Mouse (Mus musculus): Measurements from ENCODE around the gene Ptf1a. TPM values are rescaled to one million over a fixed set of nuclear protein-coding genes. Genes with fewer than 3 reads are reported as not detected.

Ptf1a gene
- polyA plus RNA-seq, 1 experiment from 2014 or later = 0.36 TPM

GRCm38 (mm10) chr2:19430746-19431145, 14.7 kb upstream of the Ptf1a start:
- Histone ChIP-seq H3K27ac (no peak overlapping the region), H3K4me2 (peak overlapping the region; percentile 59), H3K4me1 (peaks cover 23% of the 10 kb centered on the region), H3K9me3 (replicated peaks) (no peaks in the 10 kb centered on the region), H3K27me3 (peaks cover 94% of the 10 kb centered on the region), H3K9ac (no peak overlapping the region), H3K4me3 (peak overlapping the region; percentile 34), H3K36me3 (ENCODE audit: poor library complexity, severe bottlenecking) (no peaks in the 10 kb centered on the region)
- peak; percentile 57; the same call in 1 of the 2 replicates for ATAC-seq
- WGBS = under 1% methylated on average over 33 of the region's 33 CpGs

DNA sequence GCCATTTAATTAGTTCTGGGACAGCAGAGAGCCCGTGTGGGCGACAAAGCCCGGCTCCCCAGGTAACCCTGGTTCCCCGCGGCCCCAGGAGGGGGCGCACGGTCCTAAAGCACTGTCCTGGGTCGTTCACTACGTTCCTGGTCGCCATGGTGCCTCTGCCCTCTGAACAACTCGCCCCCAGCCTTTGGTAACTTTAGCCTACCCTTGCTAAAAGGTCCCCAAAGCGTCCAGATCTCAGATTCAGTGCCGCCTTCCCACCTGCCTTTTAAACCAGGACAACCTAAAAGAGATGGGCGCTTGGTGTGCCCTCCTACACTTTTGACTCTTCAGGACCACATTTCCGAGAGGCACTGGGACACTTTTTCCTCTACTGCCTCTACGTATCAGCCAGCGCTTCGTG, 14.3 kb upstream of the Ptf1a start:
- peaks cover 96% of the 10 kb centered on the region for H3K27me3 ChIP-seq
- peak; percentile 48; the same call in 1 of the 2 replicates for ATAC-seq
- H3K9me3 ChIP-seq (replicated peaks) = no peaks in the 10 kb centered on the region
- H3K4me3 ChIP-seq = peak overlapping the region; percentile 34
- H3K27ac ChIP-seq = no peak overlapping the region
- 1% methylated on average over 18 of the region's 18 CpGs for WGBS
- H3K36me3 ChIP-seq (ENCODE audit: poor library complexity, severe bottlenecking) = no peaks in the 10 kb centered on the region
- H3K4me1 ChIP-seq = peaks cover 23% of the 10 kb centered on the region
- no peak overlapping the region for H3K9ac ChIP-seq
- peak overlapping the region; percentile 59 for H3K4me2 ChIP-seq

DNA sequence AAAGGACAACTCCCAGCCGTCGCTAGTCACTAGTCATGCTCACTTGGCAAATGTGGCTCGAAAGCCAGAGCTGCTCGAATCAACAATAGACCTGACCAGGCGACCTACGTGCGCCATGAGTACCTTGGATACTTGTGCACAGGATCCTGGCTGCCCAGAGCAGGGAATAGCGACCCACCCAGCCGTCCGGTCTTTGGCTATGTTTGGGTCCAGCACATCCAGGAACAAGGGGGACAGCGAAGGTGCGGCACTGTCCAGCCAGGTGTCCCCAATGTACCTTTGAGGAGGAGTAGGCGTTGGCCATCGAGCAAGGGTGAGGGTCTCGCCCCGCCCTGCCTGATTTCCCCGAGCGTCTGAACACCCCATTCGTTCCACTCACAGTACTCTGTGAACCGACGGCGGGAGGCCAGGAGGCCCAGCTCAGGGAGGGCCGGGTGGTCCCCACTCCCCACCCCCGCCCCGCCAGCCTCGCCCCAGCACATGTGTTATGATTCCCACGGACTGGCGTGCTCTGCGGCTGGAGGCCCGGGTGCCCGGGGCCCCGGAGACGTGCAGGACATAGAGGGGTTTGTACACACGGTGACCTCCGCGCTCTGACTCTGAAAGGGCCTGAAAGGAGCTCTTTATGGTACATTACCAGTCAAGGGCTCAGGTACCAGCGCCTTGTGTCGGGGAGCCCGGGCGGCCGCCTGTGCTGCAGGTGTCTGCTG, 13.7 kb upstream of the Ptf1a start:
- Histone ChIP-seq H3K4me3 (peak overlapping the region; percentile 12; the same call in 1 of the 2 replicates), H3K4me2 (peak overlapping the region; percentile 33)

DNA sequence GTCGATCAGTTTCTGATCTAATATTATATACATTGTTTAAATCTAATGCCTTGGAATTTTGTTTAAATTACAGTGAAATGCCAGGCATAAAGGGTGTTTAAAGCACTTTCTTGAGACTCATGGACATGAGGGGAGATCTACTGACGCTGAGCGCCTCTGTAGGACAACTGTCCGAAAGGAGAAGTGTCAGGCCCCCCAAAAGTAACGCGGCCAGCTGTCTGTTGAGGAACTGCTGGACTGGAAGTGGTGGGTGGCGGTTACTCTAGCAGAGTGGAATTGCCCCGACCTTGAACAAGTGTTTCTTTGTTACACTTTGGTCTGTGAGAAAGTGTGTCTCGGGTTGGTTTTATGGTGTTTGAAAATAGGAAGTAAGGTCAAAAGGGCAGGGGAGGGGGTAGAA, 1.1 kb upstream of the Ptf1a start:
- H3K4me3 ChIP-seq = no peak overlapping the region
- peaks cover 94% of the 10 kb centered on the region for H3K27me3 ChIP-seq

More for the DNA sequence above, 13.7 kb upstream of the Ptf1a start:
- WGBS = 1% methylated on average over 41 of the region's 41 CpGs
- Histone ChIP-seq H3K36me3 (ENCODE audit: poor library complexity, severe bottlenecking) (no peaks in the 10 kb centered on the region), H3K27ac (no peak overlapping the region), H3K4me1 (peaks cover 23% of the 10 kb centered on the region), H3K9ac (no peak overlapping the region), H3K27me3 (peaks cover 91% of the 10 kb centered on the region), H3K9me3 (replicated peaks) (no peaks in the 10 kb centered on the region)
- ATAC-seq = peak; percentile 48

DNA sequence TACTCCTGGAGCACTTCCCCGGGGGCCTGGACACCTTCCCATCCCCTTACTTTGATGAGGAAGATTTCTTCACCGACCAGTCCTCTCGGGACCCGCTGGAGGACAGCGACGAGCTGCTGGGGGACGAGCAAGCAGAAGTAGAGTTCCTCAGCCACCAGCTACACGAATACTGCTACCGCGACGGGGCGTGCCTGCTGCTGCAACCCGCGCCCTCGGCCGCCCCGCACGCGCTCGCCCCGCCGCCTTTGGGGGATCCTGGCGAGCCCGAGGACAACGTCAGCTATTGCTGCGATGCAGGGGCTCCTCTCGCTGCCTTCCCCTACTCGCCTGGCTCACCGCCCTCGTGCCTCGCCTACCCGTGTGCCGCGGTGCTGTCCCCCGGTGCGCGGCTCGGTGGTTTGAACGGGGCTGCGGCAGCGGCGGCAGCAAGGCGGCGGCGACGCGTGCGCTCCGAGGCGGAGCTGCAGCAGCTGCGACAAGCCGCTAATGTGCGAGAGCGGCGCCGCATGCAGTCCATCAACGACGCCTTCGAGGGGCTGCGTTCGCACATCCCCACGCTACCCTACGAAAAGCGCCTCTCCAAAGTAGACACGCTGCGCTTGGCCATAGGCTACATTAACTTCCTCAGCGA, 523 bp downstream of the Ptf1a start:
- Histone ChIP-seq H3K27me3 (peaks cover 99% of the 10 kb centered on the region), H3K9ac (peak overlapping the region; percentile 16; the same call in 1 of the 2 replicates), H3K4me1 (peaks cover 28% of the 10 kb centered on the region), H3K4me3 (peak overlapping the region; percentile 39), H3K4me2 (peak overlapping the region; percentile 63), H3K9me3 (replicated peaks) (no peaks in the 10 kb centered on the region), H3K36me3 (ENCODE audit: poor library complexity, severe bottlenecking) (no peaks in the 10 kb centered on the region), H3K27ac (no peak overlapping the region)
- under 1% methylated on average over 65 of the region's 67 CpGs for WGBS
- peak; percentile 46 for ATAC-seq

More for the DNA sequence above, 1.1 kb upstream of the Ptf1a start:
- Histone ChIP-seq H3K9ac (no peak overlapping the region), H3K36me3 (ENCODE audit: poor library complexity, severe bottlenecking) (no peaks in the 10 kb centered on the region), H3K9me3 (replicated peaks) (no peaks in the 10 kb centered on the region), H3K4me2 (no peak overlapping the region), H3K27ac (no peak overlapping the region), H3K4me1 (peaks cover 28% of the 10 kb centered on the region)
- no peak for ATAC-seq
- under 1% methylated on average over 9 of the region's 9 CpGs for WGBS

DNA sequence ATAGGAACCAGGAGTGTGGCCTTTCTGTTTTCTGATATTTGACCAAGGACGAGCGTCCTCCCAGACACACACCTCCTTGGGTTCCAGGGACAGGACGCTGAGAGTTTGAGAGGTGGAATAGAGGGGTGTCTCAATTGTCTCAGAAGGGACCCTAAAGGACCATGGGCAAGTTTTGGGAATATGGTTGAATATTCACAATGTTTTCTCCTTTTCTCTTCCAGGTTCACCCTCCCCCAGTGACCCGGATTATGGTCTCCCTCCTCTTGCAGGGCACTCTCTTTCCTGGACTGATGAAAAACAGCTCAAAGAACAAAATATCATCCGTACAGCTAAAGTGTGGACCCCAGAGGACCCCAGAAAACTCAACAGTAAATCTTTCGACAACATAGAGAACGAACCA, 1.3 kb downstream of the Ptf1a start:
- WGBS = 4% methylated on average over 7 of the region's 7 CpGs
- Histone ChIP-seq H3K4me1 (peaks cover 30% of the 10 kb centered on the region), H3K9ac (no peak overlapping the region), H3K27me3 (peaks cover 99% of the 10 kb centered on the region), H3K9me3 (replicated peaks) (no peaks in the 10 kb centered on the region), H3K4me2 (no peak overlapping the region), H3K4me3 (peak overlapping the region; percentile 39; the same call in 1 of the 2 replicates), H3K36me3 (ENCODE audit: poor library complexity, severe bottlenecking) (no peaks in the 10 kb centered on the region), H3K27ac (no peak overlapping the region)
- ATAC-seq = no peak

DNA sequence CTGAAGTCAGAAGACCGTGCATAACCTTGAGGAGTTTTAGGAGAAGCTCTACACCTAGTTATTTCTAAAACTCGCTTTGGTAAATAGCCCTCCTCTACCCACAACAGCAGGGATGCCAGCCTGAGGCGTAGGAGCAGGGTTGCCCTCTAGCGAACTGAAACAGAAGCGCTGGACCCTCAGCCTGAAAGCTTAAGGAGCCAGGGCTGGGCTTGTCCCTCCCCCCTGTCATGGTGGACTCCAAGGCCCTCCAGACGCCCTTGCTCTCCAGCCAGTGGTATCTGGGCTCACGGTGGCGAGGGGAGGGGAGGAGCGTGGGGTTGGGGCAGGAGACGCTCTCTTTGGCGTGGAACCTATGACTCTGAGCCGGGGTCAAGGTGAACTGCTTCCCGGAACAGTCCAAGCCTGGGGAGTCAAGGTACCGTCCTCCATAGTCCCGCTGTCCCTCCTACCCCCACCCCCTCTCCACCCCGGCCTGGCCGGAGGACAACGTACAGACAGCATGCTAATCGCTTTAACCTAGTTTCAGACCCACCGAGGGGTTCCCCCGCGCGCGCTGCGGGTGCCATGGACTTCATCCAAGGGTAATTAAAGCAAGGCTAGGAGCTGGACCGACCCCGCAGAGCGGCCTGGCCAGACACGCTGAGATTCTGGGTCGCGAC, 2.7 kb downstream of the Ptf1a start:
- under 1% methylated on average over 27 of the region's 31 CpGs for WGBS
- H3K9me3 ChIP-seq (replicated peaks) = no peaks in the 10 kb centered on the region
- H3K36me3 ChIP-seq (ENCODE audit: poor library complexity, severe bottlenecking) = no peaks in the 10 kb centered on the region
- ATAC-seq = peak; percentile 41
- H3K4me3 ChIP-seq = 0 out of 2 replicates have a peak overlapping the region, but pooled peaks have one; percentile 14
- peaks cover 99% of the 10 kb centered on the region for H3K27me3 ChIP-seq
- H3K4me2 ChIP-seq = peak overlapping the region; percentile 50
- H3K4me1 ChIP-seq = peaks cover 38% of the 10 kb centered on the region
- peak overlapping the region; percentile 12; the same call in 1 of the 2 replicates for H3K9ac ChIP-seq
- H3K27ac ChIP-seq = no peak overlapping the region

DNA sequence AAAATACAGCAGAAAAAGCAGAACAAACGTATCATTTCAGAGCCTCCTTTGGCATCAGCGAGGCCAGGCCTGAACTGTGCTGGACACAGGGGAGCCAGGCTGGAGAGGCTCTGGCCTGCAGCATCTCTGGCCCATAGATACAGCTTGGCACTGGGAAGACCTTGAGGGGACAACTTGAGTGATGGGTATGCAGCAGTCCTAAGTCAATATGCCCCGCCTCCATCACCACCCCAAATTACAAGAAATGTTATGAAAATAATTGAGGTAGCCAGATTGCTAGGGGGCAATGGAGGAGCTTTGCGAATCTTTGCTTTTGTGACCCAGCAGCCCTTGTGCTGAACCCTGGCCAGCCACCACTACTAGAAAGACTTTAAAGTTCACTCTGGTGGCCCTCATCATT, 3.8 kb downstream of the Ptf1a start:
- H3K36me3 ChIP-seq (ENCODE audit: poor library complexity, severe bottlenecking) = no peaks in the 10 kb centered on the region
- no peak overlapping the region for H3K9ac ChIP-seq
- H3K4me1 ChIP-seq = peaks cover 38% of the 10 kb centered on the region
- no peak overlapping the region for H3K4me2 ChIP-seq
- no peak overlapping the region for H3K27ac ChIP-seq
- H3K9me3 ChIP-seq (replicated peaks) = no peaks in the 10 kb centered on the region
- no peak overlapping the region for H3K4me3 ChIP-seq
- peaks cover 99% of the 10 kb centered on the region for H3K27me3 ChIP-seq
- 11% methylated on average over 4 of the region's 4 CpGs for WGBS
- no peak for ATAC-seq

GRCm38 (mm10) chr2:19452531-19453055, 7.1 kb downstream of the Ptf1a start:
- ATAC-seq = no peak
- Histone ChIP-seq H3K27me3 (peaks cover 100% of the 10 kb centered on the region), H3K4me1 (peaks cover 37% of the 10 kb centered on the region), H3K9ac (no peak overlapping the region), H3K4me3 (peak overlapping the region; percentile 9), H3K9me3 (replicated peaks) (no peaks in the 10 kb centered on the region), H3K36me3 (ENCODE audit: poor library complexity, severe bottlenecking) (no peaks in the 10 kb centered on the region), H3K27ac (no peak overlapping the region), H3K4me2 (peak overlapping the region; percentile 31)
- WGBS = under 1% methylated on average over 19 of the region's 19 CpGs

DNA sequence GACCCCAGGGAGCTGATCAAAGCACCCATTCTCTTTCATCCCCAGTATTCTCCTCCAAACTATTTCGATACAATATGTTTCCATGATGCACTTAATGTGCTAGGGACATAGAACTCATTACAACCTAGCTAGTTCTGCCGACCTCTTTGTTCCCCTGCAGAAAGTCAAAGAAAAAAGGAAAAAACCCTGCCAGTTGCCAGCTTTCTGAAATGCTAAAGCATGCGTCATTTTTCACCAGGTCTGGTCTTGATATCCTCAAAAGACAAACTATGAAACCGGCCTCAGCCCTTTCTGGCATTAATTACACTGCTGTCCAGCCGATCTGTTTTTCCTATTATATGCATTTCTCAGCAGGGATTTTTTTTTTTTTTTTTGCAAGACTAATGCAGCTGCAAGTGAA, 9.8 kb downstream of the Ptf1a start:
- no peak for ATAC-seq
- 1% methylated on average over 5 of the region's 5 CpGs for whole genome bisulfite sequencing
- no peak overlapping the region for H3K9ac ChIP-seq
- H3K27ac ChIP-seq = no peak overlapping the region
- no peaks in the 10 kb centered on the region for H3K36me3 ChIP-seq (ENCODE audit: poor library complexity, severe bottlenecking)
- no peak overlapping the region for H3K4me2 ChIP-seq
- H3K27me3 ChIP-seq = peaks cover 85% of the 10 kb centered on the region
- no peak overlapping the region for H3K4me3 ChIP-seq
- no peaks in the 10 kb centered on the region for H3K9me3 ChIP-seq (replicated peaks)
- H3K4me1 ChIP-seq = peaks cover 28% of the 10 kb centered on the region

DNA sequence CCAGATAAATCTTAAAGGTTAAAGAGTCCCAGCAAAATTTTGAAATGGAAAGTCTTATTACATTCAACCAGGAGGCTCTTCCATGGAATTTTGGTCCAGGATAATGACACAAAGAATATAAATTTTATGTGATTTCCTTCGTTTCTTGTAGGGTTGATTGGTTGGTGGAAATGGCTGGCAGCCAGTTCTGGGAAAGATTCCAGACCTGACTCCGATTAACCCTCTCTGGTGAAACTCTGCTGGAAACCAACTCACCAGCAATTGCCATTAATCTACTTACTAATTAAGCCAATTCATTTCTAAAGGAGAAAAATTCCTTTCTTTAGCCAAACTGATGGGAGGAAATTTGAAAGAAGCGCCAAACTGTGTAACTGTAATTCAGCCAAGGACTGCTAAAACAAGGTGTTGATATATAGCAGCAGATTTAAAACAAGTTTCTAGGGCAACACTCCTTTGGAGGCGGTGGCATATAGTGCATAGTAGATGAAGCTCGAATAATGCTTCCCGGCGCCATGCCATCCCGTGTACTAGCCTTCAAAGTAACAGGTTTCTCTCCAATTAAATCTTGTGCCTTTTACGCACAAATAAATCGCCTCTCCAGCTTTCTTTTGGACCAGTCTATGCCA, 10.5 kb downstream of the Ptf1a start:
- Histone ChIP-seq H3K4me1 (peaks cover 28% of the 10 kb centered on the region), H3K9me3 (replicated peaks) (no peaks in the 10 kb centered on the region), H3K4me3 (no peak overlapping the region), H3K36me3 (ENCODE audit: poor library complexity, severe bottlenecking) (no peaks in the 10 kb centered on the region), H3K9ac (no peak overlapping the region), H3K4me2 (no peak overlapping the region), H3K27me3 (peaks cover 78% of the 10 kb centered on the region), H3K27ac (no peak overlapping the region)
- peak; percentile 92 for ATAC-seq
- WGBS = 4% methylated on average over 10 of the region's 10 CpGs
